Mouse (Mus musculus): ENCODE results near the gene Uba3. TPM values are rescaled to one million over a fixed set of nuclear protein-coding genes. Genes with fewer than 3 reads are reported as not detected.

The Uba3 gene
- polyA plus RNA-seq, 1 experiment from 2014 or later, result 68.6 TPM

GRCm38 (mm10) chr6:97210191-97210961, 4.9 kb upstream of the Uba3 start, which contains the start of gene Arl6ip5:
Gene Arl6ip5 (plus strand): TSS chr6:97210689.
- H3K9ac ChIP-seq, result peak within 1 kb of the TSS; percentile 91
- peaks cover 48% of the 10 kb centered on the region for H3K4me1 ChIP-seq
- no peaks in the 10 kb centered on the region; the same call in 1 of the 2 replicates for H3K9me3 ChIP-seq
- no peak for ATAC-seq (ENCODE audit: extremely low read depth, insufficient number of reproducible peaks, low FRiP score, low TSS enrichment)
- WGBS, result 8% methylated on average over 32 of the region's 32 CpGs
- H3K4me3 ChIP-seq, result peak within 1 kb of the TSS; percentile 82
- H3K36me3 ChIP-seq, result peaks cover 15% of the 10 kb centered on the region
- H3K27ac ChIP-seq (replicated peaks), result peak within 1 kb of the TSS; percentile 77
- H3K27me3 ChIP-seq (replicated peaks), result no peaks in the 10 kb centered on the region
- peak within 1 kb of the TSS; percentile 89 for H3K4me2 ChIP-seq

DNA sequence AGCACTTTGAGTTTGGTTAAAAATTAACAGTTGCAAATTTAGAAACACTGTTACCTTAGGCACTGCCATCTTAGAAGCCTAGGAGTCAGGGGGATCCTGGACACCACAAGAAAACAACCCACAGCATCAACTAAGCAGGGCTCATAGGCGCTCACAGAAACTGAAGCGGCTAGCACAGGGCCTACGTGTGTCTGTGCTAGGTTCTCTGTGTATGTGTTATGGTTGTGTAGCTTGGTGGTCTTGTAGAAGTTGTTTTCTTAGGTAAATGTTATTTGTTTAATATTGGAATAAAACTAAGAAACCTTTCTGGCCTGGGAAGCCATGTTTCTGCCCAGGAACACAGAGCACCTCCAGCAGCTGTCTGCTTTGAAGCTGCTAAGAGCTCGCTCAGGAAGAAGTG, 4.3 kb upstream of the Uba3 start:
- WGBS, result 85% methylated on average over 4 of the region's 4 CpGs
- peak overlapping the region; percentile 89; the same call in 1 of the 2 replicates for H3K4me2 ChIP-seq
- ATAC-seq (ENCODE audit: extremely low read depth, insufficient number of reproducible peaks, low FRiP score, low TSS enrichment), result no peak

GRCm38 (mm10) chr6:97209201-97209600, 3.8 kb upstream of the Uba3 start:
- Histone ChIP-seq H3K9me3 (no peaks in the 10 kb centered on the region), H3K4me3 (no peak overlapping the region), H3K27me3 (replicated peaks) (no peaks in the 10 kb centered on the region), H3K36me3 (0 out of 2 replicates have a peak, but pooled peaks cover 4% of the 10 kb centered on the region), H3K9ac (no peak overlapping the region), H3K27ac (replicated peaks) (no peak overlapping the region), H3K4me2 (no peak overlapping the region), H3K4me1 (peaks cover 50% of the 10 kb centered on the region)
- no peak for ATAC-seq (ENCODE audit: extremely low read depth, insufficient number of reproducible peaks, low FRiP score, low TSS enrichment)
- 59% methylated on average over 3 of the region's 3 CpGs for WGBS

More for the DNA sequence above, 4.3 kb upstream of the Uba3 start:
- no peak overlapping the region; the same call in 1 of the 2 replicates for H3K27ac ChIP-seq (replicated peaks)
- H3K9ac ChIP-seq, result no peak overlapping the region
- H3K4me3 ChIP-seq, result no peak overlapping the region
- H3K9me3 ChIP-seq, result no peaks in the 10 kb centered on the region; the same call in 1 of the 2 replicates
- H3K36me3 ChIP-seq, result peaks cover 9% of the 10 kb centered on the region
- peaks cover 48% of the 10 kb centered on the region for H3K4me1 ChIP-seq
- no peaks in the 10 kb centered on the region for H3K27me3 ChIP-seq (replicated peaks)

DNA sequence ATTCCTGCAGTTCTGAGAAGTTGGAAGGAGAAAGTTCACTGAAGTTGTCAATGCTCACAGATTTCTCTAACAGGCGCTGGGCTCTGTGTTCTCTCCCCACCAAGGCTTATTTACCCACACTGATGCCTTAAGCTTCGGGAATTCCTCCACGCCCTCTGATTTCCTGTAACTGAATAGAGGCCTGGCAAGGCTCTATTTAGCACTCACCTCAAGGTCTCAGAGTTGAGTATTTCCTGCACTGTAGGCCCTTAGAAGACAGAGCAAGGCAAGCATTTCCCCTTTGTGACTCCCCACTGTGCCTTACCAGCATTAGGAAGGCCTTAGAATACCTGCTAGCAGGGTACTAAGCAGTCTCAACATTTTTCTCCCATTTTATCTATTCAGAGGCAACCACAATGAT, 3.0 kb upstream of the Uba3 start:
- Histone ChIP-seq H3K27me3 (replicated peaks) (no peaks in the 10 kb centered on the region), H3K4me1 (peaks cover 50% of the 10 kb centered on the region), H3K36me3 (0 out of 2 replicates have a peak, but pooled peaks cover 2% of the 10 kb centered on the region), H3K27ac (replicated peaks) (peak overlapping the region; percentile 54), H3K4me2 (no peak overlapping the region), H3K9ac (0 out of 2 replicates have a peak overlapping the region, but pooled peaks have one; percentile 14), H3K4me3 (no peak overlapping the region), H3K9me3 (no peaks in the 10 kb centered on the region)
- ATAC-seq (ENCODE audit: extremely low read depth, insufficient number of reproducible peaks, low FRiP score, low TSS enrichment), result no peak
- WGBS, result 30% methylated on average over 3 of the region's 3 CpGs

DNA sequence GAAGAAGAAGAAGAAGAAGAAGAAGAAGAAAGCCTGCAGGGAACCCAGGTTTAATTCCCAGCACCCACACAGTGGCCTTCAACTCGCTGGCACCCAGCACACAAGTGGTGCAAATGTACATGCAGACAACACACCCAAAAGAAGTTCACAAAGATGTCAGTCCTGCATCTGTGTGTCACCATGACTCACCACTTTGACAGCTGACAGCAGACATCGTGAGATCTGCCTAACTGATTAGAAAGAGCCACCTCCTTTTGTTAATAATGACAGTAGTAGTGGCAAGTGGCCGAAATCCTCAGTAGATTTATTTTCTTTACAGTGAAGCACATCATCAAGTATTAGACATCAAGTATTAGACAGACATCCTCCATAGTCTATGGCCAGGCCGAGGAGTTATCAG, 1.6 kb upstream of the Uba3 start:
- H3K4me2 ChIP-seq, result no peak overlapping the region; the same call in 1 of the 2 replicates
- H3K27me3 ChIP-seq (replicated peaks), result no peaks in the 10 kb centered on the region
- no peaks in the 10 kb centered on the region for H3K9me3 ChIP-seq
- peaks cover 41% of the 10 kb centered on the region for H3K4me1 ChIP-seq
- no peak for ATAC-seq (ENCODE audit: extremely low read depth, insufficient number of reproducible peaks, low FRiP score, low TSS enrichment)
- no peak overlapping the region for H3K4me3 ChIP-seq
- no peak overlapping the region for H3K9ac ChIP-seq
- no peak overlapping the region for H3K27ac ChIP-seq (replicated peaks)
- 72% methylated on average over 4 of the region's 4 CpGs for WGBS
- H3K36me3 ChIP-seq, result no peaks in the 10 kb centered on the region

GRCm38 (mm10) chr6:97204952-97205351, 495 bp downstream of the Uba3 start:
- peak overlapping the region; percentile 83 for H3K4me3 ChIP-seq
- 0 out of 2 replicates have a peak, but pooled peaks have one; percentile 21 for ATAC-seq (ENCODE audit: extremely low read depth, insufficient number of reproducible peaks, low FRiP score, low TSS enrichment)
- peak overlapping the region; percentile 76 for H3K4me2 ChIP-seq
- WGBS, result 0% methylated on average over 16 of the region's 16 CpGs
- H3K9ac ChIP-seq, result peak overlapping the region; percentile 99
- H3K27ac ChIP-seq (replicated peaks), result peak overlapping the region; percentile 91
- peaks cover 29% of the 10 kb centered on the region for H3K4me1 ChIP-seq
- H3K36me3 ChIP-seq, result peaks cover 14% of the 10 kb centered on the region
- no peaks in the 10 kb centered on the region for H3K9me3 ChIP-seq
- H3K27me3 ChIP-seq (replicated peaks), result no peaks in the 10 kb centered on the region

GRCm38 (mm10) chr6:97204252-97204869, 1.1 kb downstream of the Uba3 start:
- H3K9me3 ChIP-seq, result no peaks in the 10 kb centered on the region
- peak overlapping the region; percentile 91; the same call in 1 of the 2 replicates for H3K27ac ChIP-seq (replicated peaks)
- H3K27me3 ChIP-seq (replicated peaks), result no peaks in the 10 kb centered on the region
- peak overlapping the region; percentile 99 for H3K9ac ChIP-seq
- H3K4me2 ChIP-seq, result peak overlapping the region; percentile 76
- 12% methylated on average over 9 of the region's 9 CpGs for WGBS
- no peak for ATAC-seq (ENCODE audit: extremely low read depth, insufficient number of reproducible peaks, low FRiP score, low TSS enrichment)
- peaks cover 15% of the 10 kb centered on the region for H3K36me3 ChIP-seq
- peaks cover 27% of the 10 kb centered on the region for H3K4me1 ChIP-seq
- H3K4me3 ChIP-seq, result peak overlapping the region; percentile 83

GRCm38 (mm10) chr6:97202477-97202876, 3.0 kb downstream of the Uba3 start:
- Histone ChIP-seq H3K27me3 (replicated peaks) (no peaks in the 10 kb centered on the region), H3K4me1 (peaks cover 20% of the 10 kb centered on the region), H3K27ac (replicated peaks) (no peak overlapping the region), H3K9ac (no peak overlapping the region), H3K4me2 (no peak overlapping the region), H3K9me3 (no peaks in the 10 kb centered on the region), H3K36me3 (peaks cover 29% of the 10 kb centered on the region), H3K4me3 (no peak overlapping the region)
- WGBS, result 84% methylated on average over 3 of the region's 3 CpGs
- no peak for ATAC-seq (ENCODE audit: extremely low read depth, insufficient number of reproducible peaks, low FRiP score, low TSS enrichment)

DNA sequence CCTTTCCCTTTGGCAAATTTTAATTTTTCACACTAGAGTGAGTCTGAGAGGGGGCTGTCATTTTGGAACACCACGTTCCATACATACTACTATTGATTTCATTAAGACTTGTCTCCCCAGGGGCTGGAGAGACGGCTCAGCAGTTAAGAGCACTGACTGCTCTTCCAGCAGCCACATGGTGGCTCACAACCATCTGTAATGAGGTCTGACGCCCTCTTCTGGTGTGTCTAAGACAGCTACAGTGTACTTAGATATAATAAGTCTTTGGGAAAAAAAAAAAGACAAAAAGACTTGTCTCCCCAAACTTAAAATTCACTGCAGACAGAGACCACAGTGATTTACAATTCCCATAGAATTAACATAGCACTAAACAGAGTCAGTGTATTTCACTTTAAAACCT, 5.0 kb downstream of the Uba3 start:
- H3K27me3 ChIP-seq (replicated peaks), result no peaks in the 10 kb centered on the region
- peaks cover 17% of the 10 kb centered on the region for H3K4me1 ChIP-seq
- no peaks in the 10 kb centered on the region for H3K9me3 ChIP-seq
- H3K36me3 ChIP-seq, result peaks cover 49% of the 10 kb centered on the region
- H3K27ac ChIP-seq (replicated peaks), result no peak overlapping the region
- H3K4me3 ChIP-seq, result no peak overlapping the region
- WGBS, result 70% methylated on average over 3 of the region's 3 CpGs
- ATAC-seq (ENCODE audit: extremely low read depth, insufficient number of reproducible peaks, low FRiP score, low TSS enrichment), result no peak
- H3K4me2 ChIP-seq, result no peak overlapping the region
- no peak overlapping the region for H3K9ac ChIP-seq

- peaks cover 37% of the 10 kb centered on the region for H3K4me1 ChIP-seq
- H3K9ac ChIP-seq, result peak overlapping the region; percentile 98
- H3K4me3 ChIP-seq, result peak overlapping the region; percentile 99
- no peaks in the 10 kb centered on the region for H3K27me3 ChIP-seq (replicated peaks)
- H3K27ac ChIP-seq (replicated peaks), result peak overlapping the region; percentile 90
- H3K36me3 ChIP-seq, result peaks cover 37% of the 10 kb centered on the region
- ATAC-seq (ENCODE audit: extremely low read depth, insufficient number of reproducible peaks, low FRiP score, low TSS enrichment), result peak; percentile 38; the same call in 1 of the 2 replicates
- peak overlapping the region; percentile 73 for H3K4me2 ChIP-seq
- WGBS, result 9% methylated on average over 11 of the region's 11 CpGs
- H3K9me3 ChIP-seq, result no peaks in the 10 kb centered on the region
These were observed 26.0 kb downstream of the Uba3 start for GRCm38 (mm10) chr6:97179367-97179828.
